Mouse (Mus musculus): ENCODE measurements around the gene Kcnh7.

Kcnh7 gene

DNA sequence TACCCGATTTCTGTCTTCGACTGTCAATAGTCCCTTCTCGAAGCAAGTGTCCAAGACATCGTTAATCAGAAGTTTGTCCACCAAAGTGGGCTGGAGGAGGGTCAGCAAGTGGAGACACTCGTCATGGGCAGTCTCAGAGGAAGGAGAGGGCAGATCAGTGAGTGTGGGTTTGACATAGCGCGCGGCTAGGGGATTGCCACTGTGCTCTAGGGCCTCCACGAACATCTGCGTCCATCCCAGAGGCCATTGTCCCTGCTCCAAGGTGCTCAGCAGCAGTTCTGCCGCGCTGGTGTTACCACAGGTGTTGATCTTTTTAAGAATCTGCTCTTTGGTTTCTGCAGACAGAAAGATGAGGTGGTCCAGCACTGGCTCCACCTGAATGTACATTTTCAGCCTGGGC lies 538.6 kb downstream of the Kcnh7 start:
- DNase-seq (ENCODE audit: low spot score) = no peak

DNA sequence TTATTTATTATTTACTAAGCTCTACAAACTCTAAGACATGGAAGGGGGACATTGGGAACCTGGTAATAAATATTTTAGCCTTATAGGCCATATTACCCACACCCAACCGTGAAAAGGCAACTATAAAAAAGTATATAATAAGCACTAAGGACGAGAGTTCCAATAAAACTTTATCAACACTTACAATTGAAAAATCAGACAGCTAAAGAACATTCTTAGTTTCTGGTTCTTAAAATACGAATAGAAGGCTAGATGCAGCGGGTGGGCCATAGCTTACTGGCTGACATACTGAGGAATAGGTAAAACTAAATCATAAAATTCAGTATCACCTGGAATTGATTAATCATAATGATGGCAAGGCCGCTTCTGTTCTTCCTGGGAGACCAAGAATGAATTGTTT lies 539.2 kb downstream of the Kcnh7 start:
- DNase-seq (ENCODE audit: low spot score) = no peak
